Mouse (Mus musculus) heart, embryonic 13.5 days (tissue): ENCODE data around the gene Dab1. TPM values are rescaled to one million over a fixed set of nuclear protein-coding genes. Genes with fewer than 3 reads are reported as not detected.

Experiments used
- ATAC-seq: fragments of 200-750 bp; cut with Nextera tagmentation; 2 replicates; pipeline ENCODE4 v1.8.0; 2017; ENCODE audit warnings: moderate TSS enrichment; ENCODE audit not compliant: insufficient number of reproducible peaks, low FRiP score, low TSS enrichment; ENCODE audit errors: extremely low read depth
- H3K27ac ChIP-seq: fragments of 300-500 bp; sonication (generic); replicated peaks from 2 replicates; pipeline ENCODE4 v1.5.1; 2015; ENCODE audit warnings: moderate library complexity, mild to moderate bottlenecking, inconsistent platforms
- H3K27me3 ChIP-seq: fragments of 300-500 bp; sonication (generic); replicated peaks from 2 replicates; pipeline ENCODE4 v1.6.1; 2015; ENCODE audit warnings: mild to moderate bottlenecking, inconsistent platforms
- H3K36me3 ChIP-seq: fragments of 300-500 bp; sonication (generic); 2 replicates; pipeline ENCODE4 v1.6.1; 2015; ENCODE audit warnings: mild to moderate bottlenecking, inconsistent platforms
- H3K4me1 ChIP-seq: fragments of 300-500 bp; sonication (generic); 2 replicates; pipeline ENCODE4 v1.6.1; 2015; ENCODE audit warnings: inconsistent platforms
- H3K4me2 ChIP-seq: fragments of 300-500 bp; sonication (generic); 2 replicates; pipeline ENCODE4 v1.6.1; 2015; ENCODE audit warnings: inconsistent platforms, mild to moderate bottlenecking, moderate library complexity
- H3K4me3 ChIP-seq: fragments of 300-500 bp; sonication (generic); 2 replicates; pipeline ENCODE4 v1.5.1; 2015; ENCODE audit warnings: moderate library complexity, mild to moderate bottlenecking, inconsistent platforms
- H3K9ac ChIP-seq: fragments of 300-500 bp; sonication (generic); 2 replicates; pipeline ENCODE4 v1.6.1; 2015; ENCODE audit warnings: inconsistent platforms, mild to moderate bottlenecking, moderate library complexity
- H3K9me3 ChIP-seq: fragments of 300-500 bp; sonication (generic); 2 replicates; pipeline ENCODE4 v1.6.1; 2016; ENCODE audit warnings: inconsistent platforms
- WGBS: fragments of 180-500 bp; shearing (Covaris S2); methylation state at CpG from one replicate; pipeline ENCODE4 v1.1.7; 2015; ENCODE audit warnings: mixed read lengths; 5-methylcytosine and 5-hydroxymethylcytosine counted together
- polyA plus RNA-seq: library from polyadenylated mRNA; unstranded; fragments of >200 nt; fragmentation: Nextera tagmentation; extraction: Ambion mirVana; gene quantifications from 2 replicates; pipeline ENCODE4 v1.2.1, GENCODE M21; 2015

Gene Dab1
- polyA plus RNA-seq, 1 experiment from 2014 or later: 0.48 TPM

DNA sequence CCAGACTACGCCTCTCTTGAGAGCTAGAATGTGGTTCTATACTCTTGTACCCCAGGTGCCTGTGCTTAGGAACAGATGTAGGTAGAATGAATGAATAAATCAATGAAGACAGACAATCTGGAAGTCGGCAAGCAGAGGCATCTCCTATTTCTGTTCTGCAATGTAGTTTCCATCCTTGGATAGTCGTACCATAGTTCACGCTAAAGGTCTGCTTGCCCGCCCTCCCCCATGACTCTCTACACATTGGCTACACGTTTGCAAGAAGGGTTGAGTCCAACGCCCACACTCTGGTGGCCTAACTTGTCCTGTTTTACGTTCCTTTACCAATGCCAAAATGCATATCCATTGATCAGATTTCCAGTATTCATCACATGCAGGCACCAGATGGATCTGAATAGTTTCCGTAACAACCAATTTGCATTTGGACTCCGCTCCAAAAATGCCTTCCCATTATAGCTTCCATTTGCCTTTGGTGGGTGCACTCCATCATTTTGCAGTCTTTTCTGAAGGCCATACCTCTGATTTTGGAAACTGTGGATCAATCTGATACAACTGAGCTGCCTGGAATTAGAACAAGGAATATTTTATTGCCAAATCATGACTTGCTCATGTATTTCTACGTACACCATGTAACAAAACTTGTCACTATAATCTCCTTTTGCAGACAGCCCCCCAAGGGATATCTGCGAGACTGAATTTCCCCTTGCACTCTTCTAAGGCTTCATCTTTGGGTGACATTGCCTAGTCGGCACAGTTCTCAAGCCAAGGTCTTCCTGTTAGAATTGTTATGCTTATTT lies 494.2 kb downstream of the Dab1 start:
- Histone ChIP-seq H3K9me3 (0 out of 2 replicates have a peak, but pooled peaks cover 6% of the 10 kb centered on the region), H3K36me3 (no peaks in the 10 kb centered on the region), H3K4me2 (no peak overlapping the region), H3K4me1 (no peaks in the 10 kb centered on the region), H3K27ac (no peak overlapping the region), H3K9ac (no peak overlapping the region), H3K4me3 (no peak overlapping the region), H3K27me3 (no peaks in the 10 kb centered on the region)
- ATAC-seq: no peak
- WGBS: 81% methylated on average over 13 of the region's 13 CpGs

DNA sequence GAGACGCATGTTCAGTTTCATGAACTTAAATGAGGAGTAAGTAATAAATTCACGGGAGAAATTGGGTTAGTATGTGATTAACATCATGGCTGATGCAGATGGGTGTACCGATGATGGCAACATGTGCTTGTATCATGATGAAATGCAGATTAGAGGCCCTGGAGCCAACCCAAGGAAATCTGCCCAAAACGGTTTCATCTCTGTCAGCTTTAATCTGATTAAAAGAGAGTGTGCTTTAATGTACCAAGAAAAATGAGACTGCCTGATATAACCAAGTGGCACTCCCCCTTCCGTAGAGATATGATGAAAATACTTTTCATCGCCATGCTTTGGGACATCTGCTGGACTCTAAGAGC lies 494.8 kb downstream of the Dab1 start:
- no peaks in the 10 kb centered on the region for H3K27me3 ChIP-seq
- 0 out of 2 replicates have a peak, but pooled peaks cover 6% of the 10 kb centered on the region for H3K9me3 ChIP-seq
- H3K4me3 ChIP-seq: no peak overlapping the region
- 75% methylated on average over 6 of the region's 6 CpGs for WGBS
- ATAC-seq: no peak
- H3K4me1 ChIP-seq: no peaks in the 10 kb centered on the region
- H3K4me2 ChIP-seq: no peak overlapping the region
- no peaks in the 10 kb centered on the region for H3K36me3 ChIP-seq
- no peak overlapping the region for H3K9ac ChIP-seq
- no peak overlapping the region for H3K27ac ChIP-seq

DNA sequence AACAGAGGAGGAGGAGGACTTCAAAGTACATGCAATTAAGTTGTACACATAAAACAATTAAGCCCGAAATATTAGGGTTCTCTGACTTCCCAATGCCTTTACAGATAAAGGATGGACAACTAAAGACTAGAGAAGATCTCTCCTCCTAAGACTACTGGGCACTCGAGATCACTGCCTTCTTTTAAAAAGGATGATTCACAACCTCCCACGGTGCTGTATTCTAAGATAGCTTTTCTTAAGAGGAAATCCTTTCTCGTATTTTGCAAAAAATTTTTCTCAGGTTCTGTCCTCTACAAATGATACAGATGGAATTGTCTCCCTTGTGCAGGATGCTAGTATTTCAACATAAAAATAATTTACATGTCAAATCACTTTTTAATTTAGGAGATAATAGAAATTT lies 500.9 kb downstream of the Dab1 start:
- Histone ChIP-seq H3K27ac (no peak overlapping the region), H3K4me3 (no peak overlapping the region), H3K36me3 (no peaks in the 10 kb centered on the region), H3K4me2 (no peak overlapping the region), H3K9me3 (0 out of 2 replicates have a peak, but pooled peaks cover 6% of the 10 kb centered on the region), H3K9ac (no peak overlapping the region), H3K4me1 (no peaks in the 10 kb centered on the region), H3K27me3 (no peaks in the 10 kb centered on the region)
- WGBS: 63% methylated on average over 4 of the region's 4 CpGs
- no peak for ATAC-seq

DNA sequence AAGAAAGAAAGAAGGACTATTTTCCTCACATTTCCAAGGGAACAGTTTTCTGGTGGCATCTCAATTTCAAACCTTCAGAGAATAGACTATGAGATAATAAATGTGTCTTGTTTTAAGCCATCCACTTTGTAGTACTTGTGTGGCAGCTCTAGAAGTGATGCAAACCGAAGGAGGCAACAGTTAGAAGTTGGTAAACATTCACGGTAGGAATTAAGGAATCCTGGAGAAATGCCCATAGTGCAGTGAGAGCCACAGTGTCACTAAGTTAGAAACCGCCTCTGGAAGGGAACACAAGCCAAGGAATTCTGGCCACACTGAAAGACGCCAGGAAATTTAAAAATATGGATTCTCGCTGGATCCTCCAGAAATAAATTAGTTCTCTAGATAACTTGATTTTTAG lies 502.8 kb downstream of the Dab1 start:
- H3K4me3 ChIP-seq: no peak overlapping the region
- H3K27ac ChIP-seq: no peak overlapping the region
- no peak for ATAC-seq
- no peak overlapping the region for H3K9ac ChIP-seq
- no peaks in the 10 kb centered on the region for H3K27me3 ChIP-seq
- no peaks in the 10 kb centered on the region for H3K36me3 ChIP-seq
- H3K4me2 ChIP-seq: no peak overlapping the region
- no peaks in the 10 kb centered on the region for H3K4me1 ChIP-seq
- WGBS: 74% methylated on average over 5 of the region's 5 CpGs
- H3K9me3 ChIP-seq: 0 out of 2 replicates have a peak, but pooled peaks cover 3% of the 10 kb centered on the region

DNA sequence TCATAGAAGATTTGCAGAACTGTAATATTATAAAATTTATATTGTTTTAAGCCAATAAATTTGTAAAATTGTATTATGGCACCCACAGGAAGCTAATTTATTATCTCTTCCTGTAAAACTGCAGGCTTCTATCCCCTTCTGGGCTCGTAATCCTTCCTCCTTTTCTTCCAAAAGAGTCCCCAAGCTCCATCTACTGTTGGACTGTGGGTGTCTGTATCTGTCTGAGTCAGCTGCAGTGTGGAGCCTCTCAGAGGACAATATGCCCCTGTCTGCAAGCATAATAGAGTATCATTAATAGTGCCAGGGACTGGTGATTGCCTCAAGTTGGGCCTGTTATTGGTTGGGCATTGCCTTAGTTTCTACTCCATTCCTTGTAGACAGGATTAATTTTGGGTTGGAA lies 503.2 kb downstream of the Dab1 start:
- Histone ChIP-seq H3K9me3 (no peaks in the 10 kb centered on the region), H3K4me1 (no peaks in the 10 kb centered on the region), H3K27me3 (no peaks in the 10 kb centered on the region), H3K4me3 (no peak overlapping the region), H3K9ac (no peak overlapping the region), H3K4me2 (no peak overlapping the region), H3K27ac (no peak overlapping the region), H3K36me3 (no peaks in the 10 kb centered on the region)
- no peak for ATAC-seq
- 56% methylated on average over 1 of the region's 1 CpGs for WGBS

DNA sequence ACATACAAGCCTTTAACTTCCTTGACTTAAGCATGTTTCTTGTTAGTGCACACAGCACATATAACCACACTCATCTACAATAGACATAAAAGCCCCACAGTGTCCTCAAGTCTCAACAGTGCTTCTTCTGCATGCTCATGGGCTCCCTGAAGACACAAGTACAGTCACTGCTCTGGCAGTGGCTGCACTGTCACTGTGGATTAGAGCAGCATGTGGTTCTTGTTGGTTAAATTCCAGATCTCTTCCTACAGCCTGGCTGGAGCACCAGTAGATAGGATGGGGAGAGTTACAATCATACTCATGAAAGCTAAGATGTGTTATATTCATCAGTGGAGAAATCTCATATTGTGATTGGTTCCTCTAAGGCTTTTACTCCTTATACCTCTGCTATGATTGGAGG lies 534.5 kb downstream of the Dab1 start:
- H3K4me1 ChIP-seq: no peaks in the 10 kb centered on the region
- no peak overlapping the region for H3K4me2 ChIP-seq
- no peaks in the 10 kb centered on the region for H3K36me3 ChIP-seq
- no peaks in the 10 kb centered on the region for H3K9me3 ChIP-seq
- ATAC-seq: no peak
- H3K4me3 ChIP-seq: no peak overlapping the region
- H3K27me3 ChIP-seq: no peaks in the 10 kb centered on the region
- H3K27ac ChIP-seq: no peak overlapping the region
- no peak overlapping the region for H3K9ac ChIP-seq

DNA sequence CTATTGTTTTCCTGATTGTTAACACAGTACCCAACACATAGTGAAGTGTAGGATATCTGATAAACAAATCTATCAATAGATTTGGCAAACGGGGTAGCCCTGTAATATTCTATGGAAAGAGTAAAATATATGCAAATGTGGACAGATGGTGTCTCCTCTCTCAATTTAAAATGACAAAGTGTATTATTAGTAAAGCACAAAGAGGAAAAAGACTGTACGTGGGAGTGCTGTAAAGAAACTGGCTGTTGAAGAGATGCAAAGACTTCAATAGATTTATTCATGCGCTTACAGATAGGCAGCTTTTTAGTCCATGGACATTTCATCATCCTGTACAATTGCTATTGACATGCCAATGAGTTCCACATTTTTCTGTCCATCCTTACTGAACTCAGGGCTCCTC lies 558.9 kb downstream of the Dab1 start:
- Histone ChIP-seq H3K4me2 (no peak overlapping the region), H3K27ac (no peak overlapping the region), H3K9ac (no peak overlapping the region), H3K4me1 (0 out of 2 replicates have a peak, but pooled peaks cover 2% of the 10 kb centered on the region), H3K36me3 (no peaks in the 10 kb centered on the region), H3K4me3 (no peak overlapping the region), H3K9me3 (no peaks in the 10 kb centered on the region), H3K27me3 (no peaks in the 10 kb centered on the region)
- WGBS: 81% methylated on average over 3 of the region's 3 CpGs
- no peak for ATAC-seq

DNA sequence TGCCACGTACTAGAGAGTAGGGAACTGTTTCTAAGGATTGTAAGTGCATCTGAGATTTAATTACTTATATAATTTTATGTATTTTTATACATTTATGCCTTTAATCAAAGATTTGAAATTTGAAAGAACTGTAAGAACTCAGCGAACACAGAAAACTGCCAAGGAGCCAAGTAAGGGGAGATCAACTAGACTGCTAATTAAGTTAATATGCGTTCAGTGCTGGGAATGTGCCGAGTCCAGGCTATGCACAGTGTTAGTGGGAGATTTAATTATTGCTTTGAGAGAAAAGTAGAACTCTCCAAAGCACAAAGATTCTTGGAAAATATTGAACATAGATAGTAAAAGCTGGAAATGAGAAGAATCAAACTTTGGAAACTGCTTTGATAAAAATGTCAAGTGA lies 567.2 kb downstream of the Dab1 start:
- no peak overlapping the region for H3K4me3 ChIP-seq
- ATAC-seq: no peak
- H3K27me3 ChIP-seq: no peaks in the 10 kb centered on the region
- no peak overlapping the region for H3K4me2 ChIP-seq
- 81% methylated on average over 4 of the region's 4 CpGs for WGBS
- no peak overlapping the region for H3K9ac ChIP-seq
- H3K36me3 ChIP-seq: no peaks in the 10 kb centered on the region
- no peaks in the 10 kb centered on the region for H3K9me3 ChIP-seq
- H3K27ac ChIP-seq: no peak overlapping the region
- H3K4me1 ChIP-seq: 0 out of 2 replicates have a peak, but pooled peaks cover 2% of the 10 kb centered on the region

DNA sequence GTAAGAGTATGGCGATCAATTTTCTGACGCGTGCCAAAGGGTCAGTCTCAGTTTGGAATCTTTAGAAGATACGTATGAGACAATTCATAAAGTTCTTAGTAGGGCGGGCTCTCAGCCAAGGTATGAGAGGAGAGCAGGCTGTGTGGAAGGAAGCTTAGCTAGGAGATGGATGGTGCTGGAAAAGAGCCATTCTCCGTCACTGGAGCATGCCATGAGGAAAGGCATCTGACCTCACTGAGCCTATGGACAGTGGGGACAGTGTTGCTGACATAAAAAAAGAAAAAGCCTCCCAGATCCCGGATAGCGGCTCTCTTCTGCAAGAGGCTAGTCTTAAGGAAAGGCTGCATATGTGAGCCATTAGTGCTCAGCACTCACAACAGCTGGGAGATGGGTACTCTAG lies 579.5 kb downstream of the Dab1 start:
- Histone ChIP-seq H3K4me3 (no peak overlapping the region), H3K27ac (no peak overlapping the region), H3K27me3 (0 out of 2 replicates have a peak, but pooled peaks cover 5% of the 10 kb centered on the region), H3K9ac (no peak overlapping the region), H3K4me2 (no peak overlapping the region), H3K9me3 (no peaks in the 10 kb centered on the region; the same call in 1 of the 2 replicates), H3K36me3 (no peaks in the 10 kb centered on the region), H3K4me1 (no peaks in the 10 kb centered on the region)
- 78% methylated on average over 8 of the region's 8 CpGs for WGBS
- no peak for ATAC-seq

DNA sequence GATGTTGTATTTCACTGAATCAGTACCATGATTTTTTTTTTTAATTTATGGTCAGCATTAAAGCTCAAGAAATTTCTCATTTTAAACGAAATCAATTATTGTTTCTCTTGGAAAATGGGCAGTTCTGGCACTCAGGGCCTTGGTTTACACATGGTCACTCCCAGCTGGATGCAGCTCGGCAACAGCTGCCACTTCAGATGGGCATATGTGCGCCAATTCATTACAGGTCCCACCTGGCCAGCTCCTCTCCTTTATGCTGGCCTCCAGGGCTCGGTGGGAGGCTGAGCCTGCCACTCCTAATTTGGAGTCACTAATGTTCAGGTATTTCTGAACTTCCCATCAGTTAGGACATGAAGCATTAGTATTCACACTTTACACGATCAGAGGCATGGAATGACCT lies 582.5 kb downstream of the Dab1 start:
- H3K4me2 ChIP-seq: no peak overlapping the region
- H3K4me3 ChIP-seq: no peak overlapping the region
- no peak overlapping the region for H3K9ac ChIP-seq
- H3K27me3 ChIP-seq: 0 out of 2 replicates have a peak, but pooled peaks cover 5% of the 10 kb centered on the region
- H3K36me3 ChIP-seq: no peaks in the 10 kb centered on the region
- no peak overlapping the region for H3K27ac ChIP-seq
- H3K4me1 ChIP-seq: no peaks in the 10 kb centered on the region
- WGBS: 70% methylated on average over 5 of the region's 5 CpGs
- no peak for ATAC-seq
- H3K9me3 ChIP-seq: no peaks in the 10 kb centered on the region; the same call in 1 of the 2 replicates

DNA sequence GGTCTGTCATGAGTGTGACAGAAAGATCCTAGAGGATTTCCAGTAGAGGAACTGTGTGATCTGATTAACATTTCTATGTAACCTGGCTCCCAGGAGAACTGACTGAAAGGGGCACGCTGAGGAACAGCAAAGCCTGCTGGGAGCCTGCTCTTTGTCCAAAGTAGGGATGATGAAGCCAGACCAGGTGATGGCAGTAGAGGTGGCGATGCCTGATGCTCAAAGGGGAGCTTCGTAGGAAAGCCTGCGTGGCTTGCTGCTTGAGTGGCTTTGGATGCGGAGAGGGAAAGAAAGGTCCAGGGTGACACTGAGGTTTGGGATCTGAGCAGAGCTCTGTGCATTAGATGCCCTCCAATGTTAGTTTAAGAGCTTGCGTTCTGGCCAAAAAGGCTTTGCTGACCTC lies 584.9 kb downstream of the Dab1 start:
- Histone ChIP-seq H3K9me3 (no peaks in the 10 kb centered on the region), H3K36me3 (no peaks in the 10 kb centered on the region), H3K4me2 (no peak overlapping the region), H3K27me3 (0 out of 2 replicates have a peak, but pooled peaks cover 5% of the 10 kb centered on the region), H3K4me3 (no peak overlapping the region), H3K27ac (no peak overlapping the region), H3K4me1 (no peaks in the 10 kb centered on the region), H3K9ac (no peak overlapping the region)
- WGBS: 48% methylated on average over 6 of the region's 6 CpGs
- no peak for ATAC-seq

DNA sequence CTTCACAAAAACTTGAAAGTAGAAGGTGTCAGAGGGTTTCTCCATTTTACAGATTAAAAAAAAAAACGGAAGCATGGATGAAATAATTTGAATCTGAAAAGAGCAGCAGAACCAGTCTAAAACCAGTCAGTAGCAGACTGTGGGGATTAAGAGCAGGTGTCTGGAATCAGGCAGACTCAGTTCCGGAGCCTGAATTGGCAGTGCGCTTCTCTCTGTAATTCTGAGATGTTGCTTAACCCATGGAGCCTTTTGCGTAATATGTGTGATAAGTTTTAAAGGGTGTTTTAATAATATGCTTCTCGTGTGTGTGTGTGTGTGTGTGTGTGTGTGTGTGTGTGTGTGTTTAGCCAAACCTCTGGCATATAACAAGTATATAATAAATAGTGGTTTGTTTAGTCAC lies 587.5 kb downstream of the Dab1 start:
- WGBS: 76% methylated on average over 5 of the region's 5 CpGs
- no peak overlapping the region for H3K9ac ChIP-seq
- H3K4me3 ChIP-seq: no peak overlapping the region
- no peaks in the 10 kb centered on the region for H3K36me3 ChIP-seq
- H3K4me1 ChIP-seq: peaks cover 5% of the 10 kb centered on the region; the same call in 1 of the 2 replicates
- H3K27me3 ChIP-seq: 0 out of 2 replicates have a peak, but pooled peaks cover 5% of the 10 kb centered on the region
- no peak overlapping the region for H3K4me2 ChIP-seq
- no peaks in the 10 kb centered on the region for H3K9me3 ChIP-seq
- ATAC-seq: no peak
- no peak overlapping the region for H3K27ac ChIP-seq
